Mouse (Mus musculus) regulatory T cell (primary cell): ENCODE measurements around the gene Flcn.

ENCODE experiments used
- in situ Hi-C: fragments of 300-600 bp; cut with MboI, MseI; formaldehyde crosslinking; loops from one replicate; pipeline ENCODE4 v1.15.1; 2025; ENCODE audit warnings: high pct_unique_total_duplicates

The Flcn gene

DNA sequence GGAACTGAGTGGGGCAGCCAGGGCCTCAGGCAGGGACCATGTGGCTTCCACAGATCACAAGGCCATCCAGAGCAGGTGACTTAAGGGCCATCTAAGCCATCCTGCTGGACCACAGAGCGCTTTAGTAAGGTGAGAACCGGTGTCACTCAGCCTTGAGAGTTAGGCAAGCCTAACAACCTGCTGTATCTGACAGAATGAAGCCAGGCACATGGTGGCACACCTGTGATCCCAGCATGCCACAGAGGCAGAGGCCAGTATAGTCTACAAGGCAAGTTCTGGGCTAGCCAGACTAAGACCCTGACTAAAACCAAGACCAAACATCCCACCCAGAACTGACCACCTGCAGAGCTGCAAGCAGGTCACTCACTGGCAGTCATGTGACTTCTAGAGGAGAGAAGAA lies 4.2 kb downstream of the Flcn start:
- in situ Hi-C loops = no loop called here

- in situ Hi-C loops = no loop called here
Observed at GRCm38 (mm10) chr11:59805256-59805655, 4.6 kb downstream of the Flcn start.

DNA sequence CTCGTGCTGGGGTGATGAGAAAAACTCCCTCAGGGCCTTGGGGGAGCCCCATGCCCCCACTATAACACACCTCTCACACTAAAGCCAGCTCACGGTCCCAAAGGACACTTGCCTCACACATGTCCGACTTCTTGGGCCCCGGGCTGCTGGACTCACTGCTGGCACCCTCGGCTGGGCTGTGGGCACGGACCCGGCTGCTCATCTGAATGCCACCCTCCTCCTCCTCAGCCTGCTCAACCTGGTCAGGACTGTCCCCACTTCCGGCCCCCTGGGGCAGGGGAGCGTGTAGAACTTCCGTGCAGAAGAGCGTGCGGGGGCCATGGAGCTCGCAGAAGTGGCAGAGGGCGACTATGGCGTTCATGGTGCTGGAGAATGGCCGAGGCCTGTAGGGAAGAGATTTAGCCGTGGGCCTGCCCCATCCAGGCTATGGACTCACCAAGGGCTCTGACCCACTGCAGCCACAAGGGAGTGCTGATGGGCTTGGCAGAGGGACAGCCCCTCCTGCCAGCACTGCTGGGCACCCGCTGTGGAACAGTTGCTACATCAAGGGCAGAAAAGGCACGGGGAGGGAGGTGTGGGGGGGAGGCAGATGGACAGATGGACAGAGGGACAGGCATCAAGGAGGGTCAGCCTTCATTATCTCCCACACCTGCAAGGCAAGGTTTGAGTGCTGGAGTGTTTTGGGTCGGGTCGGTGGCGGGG lies 5.3 kb downstream of the Flcn start:
- in situ Hi-C loops = no loop called here

DNA sequence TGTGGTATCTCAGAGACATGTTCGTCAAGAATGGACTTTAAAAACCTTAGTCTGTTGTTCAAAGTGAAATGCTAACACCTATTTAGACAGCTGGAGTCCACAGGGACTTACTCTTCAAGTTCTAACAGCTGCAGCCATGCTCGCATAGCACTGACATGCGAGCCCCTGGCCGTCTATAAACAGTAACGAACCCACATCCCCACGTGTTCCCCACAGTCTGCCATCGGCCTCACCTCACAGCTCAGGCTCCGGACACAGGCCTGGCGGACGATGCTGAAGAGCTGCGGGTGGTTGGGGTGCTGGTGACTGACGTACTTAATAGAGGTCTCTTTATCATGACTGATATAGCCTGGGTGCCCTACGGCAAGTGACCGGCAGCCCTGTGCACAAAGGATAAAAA lies 6.3 kb downstream of the Flcn start:
- in situ Hi-C loops = no loop called here

GRCm38 (mm10) chr11:59801881-59802280 lies 7.9 kb downstream of the Flcn start:
- in situ Hi-C loops = no loop called here

GRCm38 (mm10) chr11:59800412-59800811 lies 9.4 kb downstream of the Flcn start:
- in situ Hi-C loops = no loop called here

DNA sequence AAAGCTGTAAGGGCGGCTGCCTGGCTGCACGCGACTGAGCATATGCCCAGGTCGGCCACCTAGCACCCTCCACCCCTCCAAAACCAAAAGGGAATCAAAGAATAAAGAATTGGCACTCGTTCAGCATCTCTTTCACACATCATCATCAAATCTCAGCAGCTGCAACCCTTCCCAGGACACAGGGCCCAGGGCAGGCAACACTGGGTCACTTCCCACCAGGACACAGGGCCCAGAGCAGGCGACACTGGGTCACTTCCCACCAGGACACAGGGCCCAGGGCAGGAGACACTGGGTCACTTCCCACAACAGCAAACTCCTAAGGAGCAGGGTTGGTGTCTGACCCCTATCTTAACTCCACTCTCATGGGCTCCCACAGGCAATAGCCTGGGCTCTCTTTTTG lies 16.4 kb downstream of the Flcn start:
- in situ Hi-C loops = no loop called here

GRCm38 (mm10) chr11:59789311-59789710 lies 20.5 kb downstream of the Flcn start:
- in situ Hi-C loops = loop anchor here (10.0 kb wide), 1 partner anchor 165 kb away; no protein-coding TSS in a partner anchor

DNA sequence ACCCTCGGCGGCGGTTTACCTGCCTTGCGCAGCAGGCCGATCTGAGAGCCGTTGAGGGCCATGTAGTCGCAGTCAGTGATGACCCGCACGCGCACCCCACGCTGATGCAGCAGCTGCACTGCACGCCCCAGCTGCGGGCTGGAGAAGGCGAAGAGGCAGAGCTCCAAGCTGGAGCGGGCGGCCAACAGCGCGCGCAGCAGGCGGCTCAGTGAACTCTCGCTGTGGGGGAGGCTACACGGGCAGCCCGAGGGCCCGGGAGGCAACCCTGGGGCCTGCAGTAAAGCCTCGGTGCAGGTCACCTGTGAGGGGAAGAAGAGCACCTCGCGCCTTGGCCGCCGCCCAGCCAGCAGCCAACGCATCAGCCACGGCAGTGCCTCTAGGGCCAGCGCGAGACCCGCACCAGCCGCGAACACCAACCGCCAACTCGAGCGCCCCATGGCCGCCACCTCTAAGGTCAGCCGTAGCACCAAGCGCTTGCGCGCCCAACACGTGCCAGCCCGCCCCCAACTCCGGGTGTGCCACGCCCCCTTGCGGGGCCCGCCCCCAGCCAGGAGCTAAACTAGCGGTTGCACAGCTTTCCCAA lies 22.5 kb downstream of the Flcn start, which contains the start of gene Pld6:
Gene Pld6 (minus strand): TSS at position 447 of the 583 bp plus-strand sequence.
- in situ Hi-C loops = loop anchor here (10.0 kb wide), 1 partner anchor 162 kb away; no protein-coding TSS in a partner anchor

GRCm38 (mm10) chr11:59786444-59787198 lies 23.2 kb downstream of the Flcn start:
- in situ Hi-C loops = loop anchor here (10.0 kb wide), 1 partner anchor 162 kb away; no protein-coding TSS in a partner anchor

GRCm38 (mm10) chr11:59783591-59783990 lies 26.2 kb downstream of the Flcn start:
- in situ Hi-C loops = loop anchor here (10.0 kb wide), 1 partner anchor 159 kb away; no protein-coding TSS in a partner anchor

DNA sequence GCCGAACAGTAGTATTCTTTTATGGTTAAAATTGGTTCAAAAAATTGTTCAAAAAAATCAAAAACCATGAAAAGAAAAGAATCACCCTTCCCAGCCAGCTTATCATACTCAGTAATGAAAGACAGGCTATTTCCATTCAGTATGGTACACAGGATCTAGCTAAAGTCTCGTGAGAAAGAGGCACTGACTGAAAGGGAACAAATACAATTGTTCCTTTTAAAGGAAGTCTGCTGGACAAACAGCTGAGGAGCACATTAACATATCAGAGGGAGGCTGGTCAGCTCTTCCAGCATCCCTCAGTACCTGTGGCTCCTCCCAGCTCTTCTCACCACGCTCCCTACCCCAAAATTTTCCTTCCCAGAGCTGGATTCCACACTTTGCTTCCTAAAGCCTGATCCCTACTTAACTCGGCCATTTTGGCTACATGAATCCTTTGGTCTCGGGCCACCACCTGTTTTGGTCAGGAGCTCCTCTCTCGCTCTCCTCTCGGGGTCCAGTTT lies 27.7 kb downstream of the Flcn start:
- in situ Hi-C loops = loop anchor here (10.0 kb wide), 1 partner anchor 157 kb away; no protein-coding TSS in a partner anchor

- in situ Hi-C loops = loop anchor here (10.0 kb wide), 1 partner anchor 155 kb away; no protein-coding TSS in a partner anchor
Observed at GRCm38 (mm10) chr11:59780241-59780640, 29.6 kb downstream of the Flcn start.

GRCm38 (mm10) chr11:59779406-59779805 lies 30.4 kb downstream of the Flcn start:
- in situ Hi-C loops = loop anchor here (5.0 to 10.0 kb wide), 2 partner anchors 102 to 665 kb away; no protein-coding TSS in a partner anchor

DNA sequence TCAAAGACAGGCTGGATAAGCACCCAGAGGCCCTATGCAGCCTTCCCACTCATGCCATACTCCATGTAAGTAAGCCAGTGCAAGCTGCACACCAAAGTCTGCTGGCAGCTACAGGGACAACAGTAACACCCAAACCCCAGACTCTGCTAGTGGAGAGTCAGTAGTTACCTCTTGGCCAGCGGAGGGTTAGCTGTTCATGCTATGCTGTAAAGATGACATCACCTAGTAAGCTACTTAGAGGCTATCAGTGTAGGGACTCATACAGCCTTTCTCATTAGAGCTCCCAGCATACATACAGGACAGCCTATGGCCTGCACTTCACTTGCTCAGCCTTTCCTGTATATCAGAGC lies 31.0 kb downstream of the Flcn start:
- in situ Hi-C loops = loop anchor here (5.0 to 10.0 kb wide), 2 partner anchors 102 to 664 kb away; no protein-coding TSS in a partner anchor

GRCm38 (mm10) chr11:59778181-59778873 lies 31.5 kb downstream of the Flcn start:
- in situ Hi-C loops = loop anchor here (5.0 to 10.0 kb wide), 2 partner anchors 101 to 664 kb away; no protein-coding TSS in a partner anchor

GRCm38 (mm10) chr11:59777259-59777658 lies 32.6 kb downstream of the Flcn start:
- in situ Hi-C loops = loop anchor here (5.0 to 10.0 kb wide), 2 partner anchors 100 to 662 kb away; no protein-coding TSS in a partner anchor

DNA sequence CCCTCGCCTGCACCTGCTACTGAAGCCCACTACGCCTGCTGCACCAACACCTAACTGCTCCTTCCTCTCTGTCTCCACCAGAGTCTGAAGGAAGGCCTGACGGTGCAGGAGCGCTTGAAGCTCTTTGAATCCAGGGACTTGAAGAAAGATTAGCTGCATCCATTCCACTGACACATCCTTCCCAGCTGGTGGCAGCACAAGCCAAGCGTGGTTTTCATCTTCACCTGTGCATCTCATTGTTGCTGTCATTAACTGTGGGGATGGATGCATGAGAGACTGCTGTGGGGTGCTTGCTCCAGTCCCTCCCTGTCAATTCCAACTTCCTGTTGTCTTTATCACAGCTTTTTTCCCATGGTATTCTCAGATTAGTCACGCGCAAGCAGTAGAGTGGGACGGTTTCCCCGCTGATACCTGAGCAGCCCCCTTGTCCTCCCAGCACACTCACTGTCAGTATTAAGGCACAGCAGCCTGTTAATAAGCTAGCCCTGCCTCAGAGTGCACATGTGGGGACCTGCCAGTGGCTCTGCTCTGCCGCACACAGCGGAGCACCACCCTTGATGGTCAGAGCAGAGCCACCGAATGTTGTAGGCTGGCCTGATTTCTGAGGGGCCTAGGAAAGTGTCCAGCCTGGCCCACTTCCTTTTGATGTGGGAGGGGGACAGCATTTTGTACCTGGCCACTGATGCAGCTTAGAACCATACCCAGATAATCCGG lies 34.2 kb downstream of the Flcn start:
- in situ Hi-C loops = loop anchor here (5.0 to 10.0 kb wide), 2 partner anchors 98 to 661 kb away; no protein-coding TSS in a partner anchor

DNA sequence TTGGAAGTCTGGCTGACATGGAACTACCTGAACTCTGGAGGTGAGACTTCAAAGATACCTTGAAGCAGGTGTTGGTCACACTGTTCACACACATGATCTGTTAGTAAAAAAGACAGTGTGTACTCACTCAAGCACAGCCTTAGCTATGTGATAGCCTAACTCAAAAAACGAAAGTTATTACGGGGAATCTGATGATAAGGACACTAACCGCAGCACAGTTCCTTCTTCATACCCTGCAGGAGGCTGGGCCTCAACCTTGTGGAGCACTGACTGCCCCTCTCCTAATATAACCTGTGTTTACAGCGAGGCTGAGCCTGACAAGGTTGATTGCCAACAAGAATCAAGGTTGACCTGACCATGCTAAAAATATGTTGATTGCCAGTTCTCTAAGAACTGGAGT lies 35.3 kb downstream of the Flcn start:
- in situ Hi-C loops = loop anchor here (10.0 kb wide), 1 partner anchor 660 kb away; no protein-coding TSS in a partner anchor

GRCm38 (mm10) chr11:59772902-59773301 lies 36.9 kb downstream of the Flcn start:
- in situ Hi-C loops = loop anchor here (10.0 kb wide), 1 partner anchor 658 kb away; no protein-coding TSS in a partner anchor
